Comparison of ENCODE assay signal across 27 mouse cellular contexts in genomic region chr10:49497302-49497701, GRCm38 (mm10).
"Had no signal": no experiment of that assay in that cellular context is flagged by ENCODE, and none has a peak within 500 bp of the region (broad histone marks: within the 10 kb centered on the region; RNA-seq: fewer than 3 reads in every experiment).

No protein-coding gene starts in this region.

- H3K4me3 ChIP-seq: heart, embryonic 10.5 days; heart, embryonic 12.5 days; hindbrain, embryonic 10.5 days; hindbrain, embryonic 12.5 days; intestine, embryonic 15.5 days; layer of hippocampus, adult 2 months; left cerebral cortex, adult 2 months; limb, embryonic 10.5 days; limb, embryonic 12.5 days; liver, embryonic 13.5 days; liver, embryonic 15.5 days had no signal

- ATAC-seq: hindbrain, embryonic 16.5 days; inflammation-experienced regulatory T-cells, adult 6 months; intestine, embryonic 15.5 days; intestine, postnatal 0 days had no signal

- H3K27me3 ChIP-seq: heart, embryonic 12.5 days; hindbrain, embryonic 12.5 days; intestine, embryonic 15.5 days; limb, embryonic 12.5 days; liver, embryonic 13.5 days; liver, embryonic 15.5 days had no signal

- H3K36me3 ChIP-seq: heart, embryonic 10.5 days; heart, embryonic 12.5 days; hindbrain, embryonic 10.5 days; hindbrain, embryonic 12.5 days; intestine, embryonic 15.5 days; limb, embryonic 10.5 days; limb, embryonic 12.5 days; liver, embryonic 13.5 days; liver, embryonic 15.5 days had no signal

- H3K27ac ChIP-seq: heart, embryonic 10.5 days; hindbrain, embryonic 10.5 days; hindbrain, embryonic 12.5 days; hindbrain, embryonic 14.5 days; intestine, embryonic 15.5 days; layer of hippocampus, adult 2 months; left cerebral cortex, adult 2 months; limb, embryonic 10.5 days; limb, embryonic 12.5 days; liver, embryonic 13.5 days; liver, embryonic 15.5 days had no signal

- H3K4me1 ChIP-seq: heart, embryonic 10.5 days; heart, embryonic 12.5 days; hindbrain, embryonic 10.5 days; hindbrain, embryonic 12.5 days; intestine, embryonic 15.5 days; limb, embryonic 10.5 days; limb, embryonic 12.5 days; liver, embryonic 13.5 days; liver, embryonic 15.5 days had no signal

- H3K4me2 ChIP-seq: heart, embryonic 12.5 days; hindbrain, embryonic 12.5 days; hindbrain, embryonic 14.5 days; intestine, embryonic 15.5 days; limb, embryonic 12.5 days; liver, embryonic 11.5 days; liver, embryonic 13.5 days; liver, embryonic 15.5 days had no signal

- H3K9me3 ChIP-seq: heart, embryonic 10.5 days; heart, embryonic 12.5 days; hindbrain, embryonic 10.5 days; hindbrain, embryonic 12.5 days; intestine, embryonic 15.5 days; limb, embryonic 10.5 days; limb, embryonic 12.5 days; liver, embryonic 13.5 days; liver, embryonic 15.5 days had no signal

- DNase-seq: gastrocnemius, postnatal 14 days; gastrocnemius, postnatal 36 days; heart, adult 18-20 months; heart, postnatal 10 days; heart, postnatal 4 days; kidney, adult 18-20 months; kidney, adult 8-10 months; kidney, postnatal 10 days; kidney, postnatal 25 days; kidney, postnatal 4 days; liver; liver, embryonic 13.5 days had no signal

- H3K9ac ChIP-seq: heart, embryonic 12.5 days; hindbrain, embryonic 12.5 days; hindbrain, embryonic 14.5 days; intestine, embryonic 15.5 days; limb, embryonic 12.5 days; liver, embryonic 13.5 days; liver, embryonic 15.5 days had no signal
